Mouse (Mus musculus) liver, embryonic 13.5 days (tissue): ENCODE results near the gene Htr5a. TPM values are rescaled to one million over a fixed set of nuclear protein-coding genes. Genes with fewer than 3 reads are reported as not detected.

ENCODE experiments used
- ATAC-seq: fragments of 200-750 bp; cut with Nextera tagmentation; 2 replicates; pipeline ENCODE4 v1.8.0; 2017; ENCODE audit warnings: low read depth, mild to moderate bottlenecking, moderate number of reproducible peaks, moderate library complexity
- DNase-seq: peaks from one replicate; pipeline ENCODE4 v3.0.0; 2022
- H3K27ac ChIP-seq: fragments of 300-500 bp; sonication (generic); 2 replicates; pipeline ENCODE4 v1.5.1; 2015; ENCODE audit warnings: moderate library complexity, mild to moderate bottlenecking, inconsistent platforms
- H3K27me3 ChIP-seq: fragments of 300-500 bp; sonication (generic); 2 replicates; pipeline ENCODE4 v1.6.1; 2015; ENCODE audit warnings: mild to moderate bottlenecking, inconsistent platforms
- H3K36me3 ChIP-seq: fragments of 300-500 bp; sonication (generic); 2 replicates; pipeline ENCODE4 v1.6.1; 2015; ENCODE audit warnings: mild to moderate bottlenecking, inconsistent platforms
- H3K4me1 ChIP-seq: fragments of 300-500 bp; sonication (generic); replicated peaks from 2 replicates; pipeline ENCODE4 v1.6.1; 2015; ENCODE audit warnings: inconsistent platforms
- H3K4me2 ChIP-seq: fragments of 300-500 bp; sonication (generic); 2 replicates; pipeline ENCODE4 v1.6.1; 2015; ENCODE audit warnings: inconsistent platforms, mild to moderate bottlenecking, moderate library complexity
- H3K4me3 ChIP-seq: fragments of 300-500 bp; sonication (generic); replicated peaks from 2 replicates; pipeline ENCODE4 v1.5.1; 2015; ENCODE audit warnings: mild to moderate bottlenecking, inconsistent platforms
- H3K9ac ChIP-seq: fragments of 300-500 bp; sonication (generic); 2 replicates; pipeline ENCODE4 v1.6.1; 2015; ENCODE audit warnings: mild to moderate bottlenecking, inconsistent platforms
- H3K9me3 ChIP-seq: fragments of 300-500 bp; sonication (generic); replicated peaks from 2 replicates; pipeline ENCODE4 v1.6.1; 2016; ENCODE audit warnings: inconsistent platforms
- WGBS: fragments of 180-500 bp; shearing (Covaris S2); methylation state at CpG from one replicate; pipeline ENCODE4 v1.1.7; 2015; ENCODE audit not compliant: insufficient replicate concordance; 5-methylcytosine and 5-hydroxymethylcytosine counted together
- polyA plus RNA-seq: library from polyadenylated mRNA; unstranded; fragments of >200 nt; fragmentation: Nextera tagmentation; extraction: Ambion mirVana; gene quantifications from 2 replicates; pipeline ENCODE4 v1.2.1, GENCODE M21; 2015

Gene Htr5a
- polyA plus RNA-seq, 1 experiment from 2014 or later, result not detected

DNA sequence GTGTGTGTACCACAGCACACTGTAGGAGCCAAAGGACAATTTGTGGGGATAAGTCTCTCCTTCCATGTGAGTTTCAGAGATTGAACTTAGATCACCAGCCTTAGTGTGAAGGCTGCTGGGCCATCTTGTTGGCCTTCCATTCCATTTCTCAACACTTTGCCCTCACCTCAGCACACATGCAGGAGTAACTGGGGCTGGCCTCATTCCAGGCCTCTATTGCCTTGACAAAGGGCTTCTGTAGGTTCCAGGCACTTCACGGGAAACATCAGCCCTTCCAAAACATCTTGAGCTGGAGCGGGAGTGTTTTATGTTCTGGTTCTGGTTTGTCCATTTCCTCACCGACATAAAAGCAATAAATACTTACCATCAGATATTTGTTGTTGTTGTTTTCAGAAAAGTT is 54.0 kb downstream of the Htr5a start:
- ATAC-seq (no peak), DNase-seq (no peak)
- no peak overlapping the region for H3K9ac ChIP-seq
- WGBS, result 72% methylated on average over 3 of the region's 3 CpGs
- H3K27ac ChIP-seq, result no peak overlapping the region
- no peaks in the 10 kb centered on the region for H3K27me3 ChIP-seq
- no peak overlapping the region for H3K4me2 ChIP-seq
- no peaks in the 10 kb centered on the region for H3K4me1 ChIP-seq
- H3K9me3 ChIP-seq, result no peaks in the 10 kb centered on the region
- H3K36me3 ChIP-seq, result no peaks in the 10 kb centered on the region
- H3K4me3 ChIP-seq, result no peak overlapping the region

DNA sequence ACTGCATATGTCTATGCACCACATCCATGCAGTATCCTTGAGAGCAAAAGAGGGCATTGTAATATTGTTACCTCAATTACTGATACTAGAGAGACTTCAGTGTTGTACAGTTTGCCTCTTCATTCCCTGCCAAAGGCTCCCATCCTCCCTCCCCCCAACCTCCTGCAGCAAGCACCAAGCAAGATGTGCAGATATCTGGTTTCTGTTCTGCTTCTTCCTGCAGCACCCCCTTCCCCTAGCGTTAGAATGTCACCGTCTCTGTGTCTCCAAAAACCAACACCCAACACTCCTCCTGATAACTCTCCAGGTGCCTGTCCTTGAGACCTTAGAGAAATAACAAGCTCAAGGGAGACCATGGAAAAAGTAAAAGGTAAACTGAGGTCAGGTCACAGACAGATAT is 57.8 kb downstream of the Htr5a start:
- Histone ChIP-seq H3K4me3 (no peak overlapping the region), H3K9me3 (no peaks in the 10 kb centered on the region), H3K27me3 (no peaks in the 10 kb centered on the region), H3K36me3 (no peaks in the 10 kb centered on the region), H3K4me1 (no peaks in the 10 kb centered on the region), H3K27ac (no peak overlapping the region), H3K4me2 (no peak overlapping the region), H3K9ac (no peak overlapping the region)
- DNase-seq (no peak), ATAC-seq (no peak)
- WGBS, result 42% methylated on average over 2 of the region's 2 CpGs

DNA sequence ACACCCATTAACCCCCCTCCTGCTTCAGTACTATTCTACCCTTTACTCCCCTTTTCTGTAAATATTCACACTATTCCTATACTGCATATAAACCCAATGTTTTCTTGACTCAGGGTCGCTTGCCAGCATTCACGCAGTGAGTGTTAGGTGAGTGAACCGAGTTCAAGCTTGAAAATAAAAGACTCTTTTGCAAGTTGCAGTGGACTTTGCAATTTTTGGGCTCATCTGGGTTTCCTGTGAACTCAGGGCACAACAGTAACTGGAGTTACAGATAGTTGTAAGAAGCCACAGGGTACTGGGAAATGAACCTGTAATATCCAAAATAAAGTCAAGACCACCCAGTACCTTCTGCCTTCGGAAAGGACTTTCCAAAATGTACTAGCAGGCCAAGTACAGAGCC is 58.2 kb downstream of the Htr5a start:
- Histone ChIP-seq H3K4me2 (no peak overlapping the region), H3K27me3 (no peaks in the 10 kb centered on the region), H3K9ac (no peak overlapping the region), H3K36me3 (no peaks in the 10 kb centered on the region), H3K27ac (no peak overlapping the region), H3K9me3 (no peaks in the 10 kb centered on the region), H3K4me3 (no peak overlapping the region), H3K4me1 (no peaks in the 10 kb centered on the region)
- ATAC-seq (no peak), DNase-seq (no peak)
- 66% methylated on average over 4 of the region's 4 CpGs for WGBS

Other genes with a start within 250 kb of the Htr5a start
- gene Paxip1, start 50.5 kb upstream of the Htr5a start, polyA plus RNA-seq, result 16.9 and 23.6 TPM in 2 replicates
- 43.6 and 48.7 TPM in 2 replicates for gene Insig1, start 229.2 kb downstream of the Htr5a start, polyA plus RNA-seq